Mouse (Mus musculus): ENCODE measurements around the gene Cpeb2.
A peak's percentile ranks its signal among the peaks of the same experiment; 100 is the strongest.

Gene Cpeb2

GRCm38 (mm10) chr5:43325561-43325960 lies 92.6 kb downstream of the Cpeb2 start:
- no peak for DNase-seq (ENCODE audit: low spot score in 2 of 2)

- DNase-seq (ENCODE audit: low spot score in 2 of 2) = peak in 1 of 2 experiments; percentile 51
Observed at GRCm38 (mm10) chr5:43328579-43328978, 95.6 kb downstream of the Cpeb2 start.

GRCm38 (mm10) chr5:43330260-43330659 lies 97.3 kb downstream of the Cpeb2 start:
- no peak for DNase-seq (ENCODE audit: low spot score in 2 of 2)

- DNase-seq (ENCODE audit: low spot score in 2 of 2) = no peak
Observed at GRCm38 (mm10) chr5:43334469-43334868, 101.5 kb downstream of the Cpeb2 start.

- no peak for DNase-seq (ENCODE audit: low spot score in 2 of 2)
Observed at GRCm38 (mm10) chr5:43337212-43337611, 104.2 kb downstream of the Cpeb2 start.

GRCm38 (mm10) chr5:43338771-43339475 lies 106.0 kb downstream of the Cpeb2 start:
- DNase-seq (ENCODE audit: low spot score in 2 of 2) = no peak
